ENCODE assay signal across 28 mouse cellular contexts in genomic region chr17:30848804-30849203, GRCm38 (mm10). TPM values are rescaled to one million over a fixed set of nuclear protein-coding genes. Genes with fewer than 3 reads are reported as not detected.
"Had no signal": no experiment of that assay in that cellular context is flagged by ENCODE, and none has a peak within 500 bp of the region (broad histone marks: within the 10 kb centered on the region; RNA-seq: fewer than 3 reads in every experiment).

No protein-coding gene starts in this region.

- H3K4me2 ChIP-seq: heart, embryonic 12.5 days; hindbrain, embryonic 13.5 days; hindbrain, embryonic 15.5 days; kidney, embryonic 15.5 days; limb, embryonic 13.5 days; limb, embryonic 15.5 days; liver, embryonic 12.5 days had no signal

- H3K4me3 ChIP-seq: heart, embryonic 10.5 days; heart, embryonic 12.5 days; hindbrain, embryonic 10.5 days; hindbrain, embryonic 13.5 days; hindbrain, embryonic 15.5 days; kidney, embryonic 15.5 days; left cerebral cortex, adult 2 months; limb, embryonic 13.5 days; limb, embryonic 15.5 days; liver, embryonic 12.5 days had no signal

- H3K4me1 ChIP-seq: heart, embryonic 10.5 days; heart, embryonic 12.5 days; hindbrain, embryonic 10.5 days; hindbrain, embryonic 13.5 days; hindbrain, embryonic 15.5 days; liver, embryonic 12.5 days had no signal

- DNase-seq: gastrocnemius, postnatal 14 days; gastrocnemius, postnatal 36 days; heart, adult 18-20 months; heart, postnatal 10 days; heart, postnatal 4 days; kidney, adult 11 months; kidney, adult 2 months; kidney, adult 9 months; kidney, postnatal 14 days; kidney, postnatal 36 days; left cerebral cortex, postnatal 4 days had no signal

- H3K27ac ChIP-seq: heart, embryonic 10.5 days; hindbrain, embryonic 10.5 days; hindbrain, embryonic 13.5 days; hindbrain, embryonic 15.5 days; hindbrain, postnatal 0 days; kidney, embryonic 15.5 days; kidney, postnatal 0 days; left cerebral cortex, adult 2 months; limb, embryonic 13.5 days; limb, embryonic 15.5 days; liver, embryonic 12.5 days; liver, embryonic 14.5 days had no signal

- H3K9ac ChIP-seq: heart, embryonic 12.5 days; hindbrain, embryonic 13.5 days; hindbrain, embryonic 15.5 days; kidney, embryonic 15.5 days; limb, embryonic 13.5 days; limb, embryonic 15.5 days; liver, embryonic 12.5 days; liver, embryonic 14.5 days had no signal

- ATAC-seq: hindbrain, postnatal 0 days; intestine, embryonic 16.5 days; liver, embryonic 12.5 days had no signal

- H3K36me3 ChIP-seq: heart, embryonic 10.5 days; heart, embryonic 12.5 days; hindbrain, embryonic 10.5 days; hindbrain, embryonic 13.5 days; hindbrain, embryonic 15.5 days; kidney, embryonic 15.5 days; limb, embryonic 13.5 days; limb, embryonic 15.5 days; liver, embryonic 12.5 days had no signal

- H3K27me3 ChIP-seq: hindbrain, embryonic 13.5 days; hindbrain, embryonic 15.5 days; kidney, embryonic 15.5 days; limb, embryonic 13.5 days; limb, embryonic 15.5 days; liver, embryonic 12.5 days had no signal

- H3K9me3 ChIP-seq: heart, embryonic 10.5 days; hindbrain, embryonic 10.5 days; hindbrain, embryonic 13.5 days; hindbrain, embryonic 15.5 days; kidney, embryonic 15.5 days; limb, embryonic 13.5 days; limb, embryonic 15.5 days; liver, embryonic 12.5 days had no signal

RNA-seq across cellular contexts. Expression of gene Glp1r, which starts 52.8 kb away (rescaled TPM):
- total RNA-seq: gastrocnemius, adult 18-20 months; gastrocnemius, adult 8-10 months; gastrocnemius, postnatal 14 days; gastrocnemius, postnatal 36 days had no signal
- polyA plus RNA-seq: limb, embryonic 11.5 days; limb, embryonic 13.5 days had no signal
